Mouse (Mus musculus) adrenal gland, postnatal 4 days (tissue): ENCODE data around the gene Ccl17. TPM values are rescaled to one million over a fixed set of nuclear protein-coding genes. Genes with fewer than 3 reads are reported as not detected.
"Not testable (repeated sequence)": the region's sequence is repeated elsewhere in the genome, so short reads cannot be mapped to it uniquely, and the experiment has no call there.

Experiments used
- DNase-seq, 2 experiments: peaks; one replicate each; pipeline ENCODE4 v3.0.0; 2021 to 2022; ENCODE audit warnings: low spot score in 2 of 2, mixed read lengths in 2 of 2
- total RNA-seq, 2 experiments: library from RNA; stranded (reverse); gene quantifications; 2 replicates each; pipeline ENCODE4 v1.2.3; 2021

Ccl17 gene
- total RNA-seq, 2 experiments from 2014 or later, result 0.87 to 0.90 TPM

DNA sequence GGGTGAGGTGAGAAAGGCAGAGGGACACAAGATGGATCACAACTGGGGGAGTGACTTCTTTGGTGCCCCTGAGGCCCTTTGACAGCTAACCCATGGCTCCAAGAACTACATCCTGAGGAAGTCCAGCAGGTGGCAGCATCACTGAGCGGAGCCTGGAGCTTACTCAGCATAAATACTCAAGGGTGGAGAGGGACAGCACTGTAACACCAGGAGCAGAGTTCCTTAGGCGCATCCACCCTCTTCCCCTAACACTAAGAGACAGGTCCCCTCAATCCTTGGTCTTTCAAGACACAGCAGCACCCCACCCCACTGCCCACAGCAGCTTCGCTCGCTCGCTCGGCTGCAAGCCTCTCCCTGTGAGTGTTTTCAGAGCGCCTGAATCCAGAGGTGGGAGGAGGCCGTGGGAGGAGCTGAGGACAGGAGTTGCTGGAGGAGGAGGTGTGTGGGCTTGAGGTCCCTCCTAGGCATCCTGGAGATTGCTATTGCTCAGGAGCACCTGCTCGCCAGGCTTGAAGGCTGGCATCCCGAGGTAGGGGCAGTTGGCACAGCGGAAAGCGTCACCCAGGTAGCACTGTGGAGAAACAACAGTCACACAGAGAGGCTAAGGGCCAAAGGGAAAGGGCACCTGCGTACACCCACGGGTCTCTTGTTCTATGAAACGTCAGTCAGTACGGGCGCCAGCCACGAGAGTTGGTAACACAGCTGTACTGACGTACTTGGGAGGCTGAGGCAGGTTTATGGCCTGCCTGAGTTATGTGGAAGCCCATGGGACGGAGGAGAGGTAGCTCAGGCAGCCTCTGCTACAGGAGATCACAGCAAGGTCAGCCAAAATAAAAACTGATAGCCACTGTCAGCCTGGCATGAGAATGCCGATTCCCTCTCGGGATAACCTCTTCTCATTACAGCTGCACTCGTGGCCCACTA, 12.6 kb downstream of the Ccl17 start:
- peak in 1 of 2 experiments; percentile 46 for DNase-seq

DNA sequence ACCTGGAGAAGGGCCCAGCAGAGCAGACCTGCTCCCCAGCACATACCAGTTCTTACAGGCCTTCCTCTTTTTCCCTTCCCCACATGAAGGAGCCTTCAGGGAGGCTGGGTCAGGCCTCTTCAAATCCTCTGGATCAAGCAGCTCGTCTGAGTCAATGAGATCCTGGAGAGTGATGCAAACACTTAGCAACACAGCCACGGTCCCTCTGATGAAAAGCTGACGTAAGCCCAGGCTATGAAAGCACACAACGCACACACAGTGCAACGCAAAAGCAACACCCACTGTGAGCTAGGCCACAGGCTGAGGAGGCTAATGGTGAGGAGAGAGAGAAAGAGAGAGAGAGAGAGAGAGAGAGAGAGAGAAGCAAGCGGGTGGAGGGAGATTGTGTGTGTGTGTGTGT, 14.9 kb downstream of the Ccl17 start:
- no peak for DNase-seq

DNA sequence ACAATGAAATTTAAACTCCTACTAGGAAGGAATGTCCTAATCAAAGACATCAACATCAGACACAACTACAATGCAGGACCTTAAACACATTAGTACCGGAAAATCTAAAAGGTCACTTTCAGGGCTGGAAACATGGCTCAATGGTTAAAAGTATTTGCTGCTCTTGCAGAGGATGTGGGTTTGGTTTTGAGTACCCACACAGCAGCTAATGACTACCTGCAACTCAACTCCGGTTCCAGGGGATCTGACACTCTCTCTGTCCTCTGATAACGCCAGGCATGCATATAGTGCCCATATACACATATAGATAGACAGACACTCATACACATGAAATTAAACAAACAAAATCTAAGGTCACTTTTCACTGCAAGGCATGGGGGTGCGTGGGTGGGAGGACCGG, 16.0 kb downstream of the Ccl17 start:
- no peak for DNase-seq

DNA sequence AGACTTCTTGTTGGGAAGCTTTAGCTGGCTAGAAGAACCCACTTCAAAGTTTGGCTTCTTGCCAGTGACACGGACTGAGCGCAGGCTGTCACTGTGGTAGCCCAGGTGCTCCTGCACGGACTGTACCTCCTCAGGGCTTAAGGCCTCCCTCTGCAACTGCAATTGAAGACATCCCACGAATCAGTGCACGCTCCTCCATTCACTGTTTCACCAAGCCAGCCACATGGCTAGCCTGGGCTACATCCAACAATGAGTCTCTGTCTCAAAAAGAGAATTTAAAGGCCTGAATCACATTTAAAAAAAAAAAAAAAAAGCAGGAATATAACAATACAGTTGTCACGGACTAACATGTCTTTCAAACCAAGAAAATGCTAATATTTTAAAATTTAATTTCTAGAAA, 18.0 kb downstream of the Ccl17 start:
- no peak for DNase-seq

DNA sequence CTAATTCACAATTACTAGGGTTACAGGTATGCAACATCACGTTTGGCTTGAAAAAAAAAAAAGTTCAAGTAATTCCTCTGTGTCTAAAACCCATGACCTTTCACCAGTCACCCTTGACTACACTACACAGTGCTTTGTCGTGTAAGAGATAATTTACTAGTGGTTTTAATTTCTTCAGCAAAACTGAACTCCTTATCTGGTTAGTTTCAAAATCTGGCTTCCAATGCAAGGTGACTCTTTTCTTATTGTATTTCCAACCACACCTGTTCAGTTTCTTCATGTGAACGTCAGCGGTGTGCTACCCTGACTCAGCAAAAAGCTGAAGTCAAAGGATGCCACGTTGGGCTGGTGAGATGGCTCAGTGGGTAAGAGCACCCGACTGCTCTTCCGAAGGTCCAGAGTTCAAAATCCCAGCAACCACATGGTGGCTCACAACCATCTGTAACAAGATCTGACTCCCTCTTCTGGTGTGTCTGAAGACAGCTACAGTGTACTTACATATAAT, 23.7 kb downstream of the Ccl17 start:
- not testable (repeated sequence) for DNase-seq

DNA sequence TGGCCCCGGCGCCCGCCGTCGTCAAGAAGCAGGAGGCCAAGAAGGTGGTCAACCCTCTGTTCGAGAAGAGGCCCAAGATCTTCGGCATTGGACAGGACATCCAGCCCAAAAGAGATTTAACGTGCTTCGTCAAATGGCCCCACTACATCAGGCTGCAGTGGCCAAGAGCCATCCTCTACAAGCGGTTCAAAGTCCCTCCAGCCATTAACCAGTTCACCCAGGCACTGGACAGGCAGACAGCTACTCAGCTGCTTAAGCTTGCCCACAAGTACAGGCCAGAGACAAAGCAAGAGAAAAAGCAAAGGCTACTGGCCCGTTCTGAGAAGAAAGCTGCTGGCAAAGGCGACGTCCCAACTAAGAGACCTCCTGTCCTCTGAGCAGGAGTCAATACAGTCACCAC, 25.5 kb downstream of the Ccl17 start:
- not testable (repeated sequence) for DNase-seq

DNA sequence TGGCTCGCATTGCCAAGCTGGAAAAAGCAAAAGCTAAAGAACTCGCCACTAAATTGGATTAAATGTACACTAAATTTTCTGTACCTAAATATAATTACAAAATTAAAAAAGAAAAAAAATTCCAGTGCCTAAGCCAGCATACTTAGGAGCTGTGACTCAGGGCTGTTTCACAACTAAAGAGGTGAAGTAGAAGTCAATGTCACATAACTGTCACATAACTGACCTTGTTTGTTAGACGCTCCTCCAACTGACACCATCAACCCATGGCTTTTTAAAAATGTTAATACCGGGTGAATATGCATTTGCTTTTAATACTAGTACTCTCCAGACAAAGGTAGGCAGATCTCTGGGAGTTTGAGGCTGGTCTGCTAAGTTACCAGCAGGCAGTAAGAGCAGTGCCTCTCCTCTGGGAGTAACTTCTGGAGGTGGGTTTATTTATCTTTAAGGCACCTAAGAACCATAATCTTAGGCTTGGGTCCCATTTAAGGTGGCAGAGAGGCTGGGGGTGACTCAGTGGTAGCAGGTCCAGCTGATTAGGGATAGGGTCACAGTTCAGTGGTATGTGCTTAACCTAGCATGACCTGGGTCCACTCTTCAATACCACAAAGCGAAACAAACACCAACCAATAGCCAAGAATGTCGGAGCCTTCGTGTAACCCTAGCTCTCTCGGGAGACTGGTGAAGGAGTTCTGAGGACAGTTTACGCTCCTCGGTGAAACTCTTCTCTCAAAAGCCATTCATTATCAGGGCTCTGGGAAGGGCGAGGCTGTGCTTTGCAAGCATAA, 26.4 kb downstream of the Ccl17 start:
- DNase-seq, result no peak

DNA sequence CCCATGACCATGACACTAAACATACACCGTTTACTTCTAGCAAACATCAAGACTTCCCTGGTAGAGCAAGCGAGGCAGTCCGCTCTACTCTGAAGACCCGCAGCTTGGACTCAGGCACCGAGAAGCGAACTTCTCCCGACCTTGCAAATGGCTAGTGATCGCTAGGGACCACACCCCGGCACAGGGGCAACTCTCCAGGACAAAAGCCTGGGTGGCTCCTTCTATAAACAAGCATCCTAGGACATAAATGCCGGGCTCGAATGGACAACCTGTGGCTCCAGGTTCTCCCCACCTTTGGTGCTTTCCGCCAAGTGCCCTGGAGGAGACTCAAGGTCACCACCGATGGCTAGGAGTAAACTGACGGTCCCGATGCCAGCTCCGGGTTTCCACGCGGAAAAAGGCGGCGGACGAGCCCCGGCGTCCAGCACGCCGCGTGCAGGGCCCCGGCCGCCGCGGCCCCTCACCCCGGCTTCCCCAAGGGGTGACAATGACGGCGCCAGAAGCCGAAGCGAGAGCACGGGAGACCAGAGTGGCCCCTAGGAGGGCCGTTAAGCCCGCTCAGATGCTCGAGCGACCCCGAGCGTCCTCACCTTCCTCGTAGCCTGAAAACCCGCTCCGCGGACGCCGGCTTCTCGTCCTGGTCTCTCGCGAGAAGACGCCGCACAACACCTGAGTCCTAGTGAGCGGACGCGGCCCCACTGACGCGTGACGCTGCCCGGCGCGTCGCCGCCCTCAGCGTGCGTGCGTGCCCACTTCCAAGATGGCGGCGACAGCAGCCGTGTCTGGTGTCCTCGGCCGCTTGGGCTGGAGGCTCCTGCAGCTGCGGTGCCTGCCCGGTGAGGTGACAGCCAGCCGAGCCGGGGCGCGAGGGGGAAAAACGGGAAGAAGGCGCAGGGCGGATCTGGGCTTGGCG, 27.7 kb downstream of the Ccl17 start, which contains the start of the genes Coq9 and Ciapin1:
Gene Coq9, plus strand, starts transcription at position 660 of the 913 bp plus-strand sequence.
Gene Ciapin1, minus strand, starts transcription at position 697 of the 913 bp plus-strand sequence.
- DNase-seq, result peak; percentile 77 to 91

DNA sequence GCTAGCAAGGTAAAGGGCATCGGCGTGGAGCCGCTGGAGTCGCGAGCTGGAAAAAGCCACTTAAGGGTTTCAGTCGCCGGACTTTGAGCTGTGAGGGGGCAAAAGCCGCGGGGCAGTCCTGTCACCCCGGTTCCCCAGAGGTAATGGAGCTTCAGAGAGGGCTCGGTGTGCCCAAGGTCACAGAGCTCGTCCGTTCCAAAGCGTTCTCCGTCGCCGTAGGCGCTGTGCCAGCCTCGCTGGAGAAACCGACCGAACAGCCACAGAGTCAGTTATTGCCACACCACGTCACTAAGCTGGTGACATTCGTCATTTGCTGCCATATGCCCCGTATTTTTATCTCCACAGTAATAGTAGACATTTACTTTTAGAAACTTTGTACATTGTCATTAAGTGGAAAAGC, 28.3 kb downstream of the Ccl17 start:
- DNase-seq, result peak; percentile 58 to 66

DNA sequence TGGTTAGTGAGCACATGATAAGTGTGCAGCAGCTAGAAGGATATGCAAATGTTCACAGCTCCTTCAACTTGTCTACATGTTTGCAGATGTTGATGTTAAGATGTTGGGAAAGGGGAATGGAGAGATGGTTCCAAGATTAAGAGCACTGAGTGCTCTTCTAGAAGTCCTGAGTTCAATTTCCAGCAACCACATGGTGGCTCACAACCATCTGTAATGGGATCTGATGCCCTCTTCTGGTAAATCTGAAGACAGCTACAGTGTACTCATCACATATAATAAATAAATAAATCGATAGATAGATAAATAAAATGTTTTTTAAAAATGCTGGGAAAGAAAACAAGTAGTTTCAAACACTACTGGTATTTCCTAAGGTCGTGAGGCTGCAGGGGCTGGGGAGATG, 30.9 kb downstream of the Ccl17 start:
- DNase-seq, result no peak

DNA sequence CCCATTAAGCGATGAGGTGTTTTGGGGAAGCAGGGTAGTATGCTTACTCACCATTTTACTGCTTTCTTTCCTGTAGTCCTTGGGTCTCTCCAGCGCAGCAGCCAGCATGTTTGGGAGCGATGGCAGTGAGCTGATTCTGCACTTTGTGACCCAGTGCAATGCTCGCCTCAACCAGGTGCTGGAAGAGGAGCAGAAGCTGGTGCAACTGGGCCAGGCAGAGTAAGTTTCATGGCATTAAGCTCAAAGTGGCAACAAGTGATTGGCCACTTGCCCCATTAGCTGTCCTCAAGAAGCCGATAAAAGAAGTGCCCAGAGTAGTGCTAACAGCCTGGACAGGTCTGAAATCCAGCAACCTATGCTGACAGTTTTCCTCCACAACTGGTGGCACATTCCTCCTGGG, 39.8 kb downstream of the Ccl17 start:
- DNase-seq, result no peak

DNA sequence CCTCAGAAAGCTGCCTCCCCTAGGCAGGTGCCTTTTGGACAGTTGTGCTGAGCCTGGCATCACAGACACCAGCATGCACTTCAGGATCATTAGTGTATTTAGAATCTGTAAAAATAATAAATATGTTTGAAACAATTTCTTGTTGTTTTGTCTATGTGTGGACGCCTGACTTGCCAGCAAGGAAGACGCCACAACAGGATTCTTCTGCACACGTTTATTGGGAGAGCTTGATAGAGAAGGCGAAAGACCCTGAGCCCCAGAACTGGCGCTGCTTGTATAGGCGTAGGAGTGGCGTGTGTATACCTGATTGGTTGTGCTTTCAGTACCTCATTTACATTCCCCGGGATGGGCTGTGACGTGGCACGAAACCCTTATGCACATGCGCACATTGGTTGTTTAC, 44.5 kb downstream of the Ccl17 start:
- DNase-seq, result not testable (repeated sequence)

DNA sequence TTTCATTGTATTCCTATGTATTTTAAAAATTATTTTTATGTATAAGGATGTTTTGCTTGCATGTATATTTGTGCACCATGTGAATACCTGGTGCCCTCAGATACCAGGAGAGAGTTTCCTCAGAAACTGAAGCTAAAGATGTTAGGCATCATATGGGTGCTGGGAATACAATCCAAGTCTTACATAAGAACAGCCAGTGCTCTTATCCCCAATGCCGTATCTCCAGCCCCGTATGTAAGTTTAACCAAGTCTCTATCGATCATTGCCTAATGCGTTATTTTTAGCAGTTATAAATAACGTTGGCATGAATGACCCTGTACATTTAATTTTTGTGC, 46.7 kb downstream of the Ccl17 start:
- DNase-seq, result no peak

DNA sequence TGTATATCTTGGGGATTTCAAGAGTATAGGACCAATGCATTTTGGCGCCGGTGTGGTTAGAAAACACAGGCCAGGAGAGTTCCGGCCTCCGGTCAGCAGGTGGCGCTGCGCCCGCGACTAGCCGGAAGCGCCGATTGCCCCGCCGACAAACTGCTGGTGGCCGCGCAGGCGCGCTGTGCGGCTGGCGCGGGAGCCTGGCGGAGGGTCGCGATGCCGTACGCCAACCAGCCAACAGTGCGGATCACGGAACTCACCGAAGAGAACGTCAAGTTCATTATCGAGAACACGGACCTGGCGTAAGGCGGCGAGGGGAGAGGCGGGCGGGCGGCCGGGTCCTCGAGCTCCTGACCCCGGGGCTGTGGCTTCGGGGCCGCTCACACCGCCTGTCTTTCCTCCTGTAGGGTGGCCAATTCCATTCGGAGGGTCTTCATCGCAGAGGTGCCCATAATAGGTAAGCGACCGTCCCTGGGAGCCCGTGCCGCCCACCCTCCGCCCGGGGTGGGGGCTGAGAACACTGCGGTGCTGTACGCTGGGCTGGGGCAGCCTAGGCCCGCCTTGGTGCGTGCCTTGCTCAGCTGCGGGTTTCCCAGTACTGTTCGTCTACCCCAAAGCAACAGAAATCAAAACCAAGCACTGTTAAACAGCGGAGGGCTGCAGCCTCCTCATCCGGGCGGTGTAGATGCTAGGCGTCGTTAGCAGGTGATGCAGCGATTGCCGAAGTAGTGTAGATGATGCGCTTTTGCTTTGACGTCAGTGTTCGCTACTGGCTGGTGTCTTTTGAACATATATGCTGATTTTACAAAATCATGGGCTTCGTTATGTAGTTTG, 47.3 kb downstream of the Ccl17 start, which contains the start of gene Polr2c:
Gene Polr2c, plus strand, starts transcription at position 105 of the 828 bp plus-strand sequence.
- DNase-seq, result peak; percentile 83 to 85

DNA sequence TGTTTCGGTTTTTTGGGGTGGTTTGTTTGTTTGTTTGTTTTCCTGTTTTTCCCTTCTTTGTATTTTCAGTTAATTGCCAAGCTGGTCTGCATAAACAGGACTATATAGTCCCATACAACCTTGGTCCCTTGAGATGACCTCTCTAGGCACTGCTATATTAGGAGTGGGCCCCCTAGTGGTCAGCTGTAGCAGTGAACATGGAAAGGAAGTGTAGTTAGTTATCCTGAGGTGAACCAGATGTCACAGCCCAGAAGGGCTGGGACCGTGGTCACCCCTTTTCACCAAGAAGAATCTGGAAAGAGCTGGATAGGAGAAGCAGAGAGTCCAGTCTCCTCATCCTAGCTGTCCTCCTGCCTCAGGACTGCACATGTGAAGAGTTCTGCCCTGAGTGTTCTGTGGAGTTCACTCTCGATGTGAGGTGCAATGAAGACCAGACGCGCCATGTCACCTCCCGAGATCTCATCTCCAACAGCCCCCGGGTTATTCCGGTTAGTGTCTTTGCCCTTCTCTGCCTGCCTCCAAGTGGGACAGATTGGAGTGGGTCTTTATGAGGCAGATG, 51.2 kb downstream of the Ccl17 start:
- DNase-seq, result peak in 1 of 2 experiments; percentile 46
